Mouse (Mus musculus) heart, embryonic 13.5 days (tissue): Measurements from ENCODE around the gene Ptpdc1. TPM values are rescaled to one million over a fixed set of nuclear protein-coding genes. Genes with fewer than 3 reads are reported as not detected.
A peak's percentile ranks its signal among the peaks of the same experiment; 100 is the strongest.

Experiments used
- ATAC-seq: fragments of 200-750 bp; cut with Nextera tagmentation; 2 replicates; pipeline ENCODE4 v1.8.0; 2017; ENCODE audit warnings: moderate TSS enrichment; ENCODE audit not compliant: insufficient number of reproducible peaks, low FRiP score, low TSS enrichment; ENCODE audit errors: extremely low read depth
- H3K27ac ChIP-seq: fragments of 300-500 bp; sonication (generic); replicated peaks from 2 replicates; pipeline ENCODE4 v1.5.1; 2015; ENCODE audit warnings: moderate library complexity, mild to moderate bottlenecking, inconsistent platforms
- H3K27me3 ChIP-seq: fragments of 300-500 bp; sonication (generic); replicated peaks from 2 replicates; pipeline ENCODE4 v1.6.1; 2015; ENCODE audit warnings: mild to moderate bottlenecking, inconsistent platforms
- H3K36me3 ChIP-seq: fragments of 300-500 bp; sonication (generic); 2 replicates; pipeline ENCODE4 v1.6.1; 2015; ENCODE audit warnings: mild to moderate bottlenecking, inconsistent platforms
- H3K4me1 ChIP-seq: fragments of 300-500 bp; sonication (generic); 2 replicates; pipeline ENCODE4 v1.6.1; 2015; ENCODE audit warnings: inconsistent platforms
- H3K4me2 ChIP-seq: fragments of 300-500 bp; sonication (generic); 2 replicates; pipeline ENCODE4 v1.6.1; 2015; ENCODE audit warnings: inconsistent platforms, mild to moderate bottlenecking, moderate library complexity
- H3K4me3 ChIP-seq: fragments of 300-500 bp; sonication (generic); 2 replicates; pipeline ENCODE4 v1.5.1; 2015; ENCODE audit warnings: moderate library complexity, mild to moderate bottlenecking, inconsistent platforms
- H3K9ac ChIP-seq: fragments of 300-500 bp; sonication (generic); 2 replicates; pipeline ENCODE4 v1.6.1; 2015; ENCODE audit warnings: inconsistent platforms, mild to moderate bottlenecking, moderate library complexity
- H3K9me3 ChIP-seq: fragments of 300-500 bp; sonication (generic); 2 replicates; pipeline ENCODE4 v1.6.1; 2016; ENCODE audit warnings: inconsistent platforms
- WGBS: fragments of 180-500 bp; shearing (Covaris S2); methylation state at CpG from one replicate; pipeline ENCODE4 v1.1.7; 2015; ENCODE audit warnings: mixed read lengths; 5-methylcytosine and 5-hydroxymethylcytosine counted together
- polyA plus RNA-seq: library from polyadenylated mRNA; unstranded; fragments of >200 nt; fragmentation: Nextera tagmentation; extraction: Ambion mirVana; gene quantifications from 2 replicates; pipeline ENCODE4 v1.2.1, GENCODE M21; 2015

Gene Ptpdc1
- polyA plus RNA-seq, 1 experiment from 2014 or later: 6.6 TPM

- Histone ChIP-seq H3K4me2 (peak overlapping the region; percentile 80), H3K27me3 (no peaks in the 10 kb centered on the region), H3K36me3 (0 out of 2 replicates have a peak, but pooled peaks cover 2% of the 10 kb centered on the region), H3K9me3 (no peaks in the 10 kb centered on the region), H3K27ac (peak overlapping the region; percentile 99), H3K9ac (peak overlapping the region; percentile 99), H3K4me3 (peak overlapping the region; percentile 73), H3K4me1 (peaks cover 47% of the 10 kb centered on the region)
- under 1% methylated on average over 62 of the region's 72 CpGs for WGBS
- peak; percentile 84 for ATAC-seq
Measured at GRCm38 (mm10) chr13:48545476-48546281, 79.8 kb downstream of the Ptpdc1 start.

GRCm38 (mm10) chr13:48544867-48545266 lies 80.6 kb downstream of the Ptpdc1 start:
- peaks cover 52% of the 10 kb centered on the region for H3K4me1 ChIP-seq
- H3K27ac ChIP-seq: peak overlapping the region; percentile 97
- H3K9me3 ChIP-seq: no peaks in the 10 kb centered on the region
- H3K4me2 ChIP-seq: peak overlapping the region; percentile 80
- peak overlapping the region; percentile 73 for H3K4me3 ChIP-seq
- WGBS: 26% methylated on average over 4 of the region's 4 CpGs
- 0 out of 2 replicates have a peak, but pooled peaks cover 7% of the 10 kb centered on the region for H3K36me3 ChIP-seq
- H3K27me3 ChIP-seq: no peaks in the 10 kb centered on the region
- ATAC-seq: no peak
- peak overlapping the region; percentile 91 for H3K9ac ChIP-seq

- peak overlapping the region; percentile 80 for H3K4me2 ChIP-seq
- peak overlapping the region; percentile 55; the same call in 1 of the 2 replicates for H3K27ac ChIP-seq
- peak overlapping the region; percentile 73 for H3K4me3 ChIP-seq
- H3K4me1 ChIP-seq: peaks cover 51% of the 10 kb centered on the region
- no peak for ATAC-seq
- no peaks in the 10 kb centered on the region for H3K27me3 ChIP-seq
- H3K36me3 ChIP-seq: 0 out of 2 replicates have a peak, but pooled peaks cover 7% of the 10 kb centered on the region
- no peaks in the 10 kb centered on the region for H3K9me3 ChIP-seq
- peak overlapping the region; percentile 64 for H3K9ac ChIP-seq
Measured at GRCm38 (mm10) chr13:48544391-48544790, 81.1 kb downstream of the Ptpdc1 start.

- H3K27me3 ChIP-seq: no peaks in the 10 kb centered on the region
- H3K9me3 ChIP-seq: no peaks in the 10 kb centered on the region
- peak overlapping the region; percentile 28; the same call in 1 of the 2 replicates for H3K27ac ChIP-seq
- ATAC-seq: no peak
- H3K4me2 ChIP-seq: peak overlapping the region; percentile 48
- peaks cover 58% of the 10 kb centered on the region for H3K4me1 ChIP-seq
- WGBS: 66% methylated on average over 1 of the region's 1 CpGs
- peaks cover 30% of the 10 kb centered on the region for H3K36me3 ChIP-seq
- 0 out of 2 replicates have a peak overlapping the region, but pooled peaks have one; percentile 10 for H3K4me3 ChIP-seq
- H3K9ac ChIP-seq: peak overlapping the region; percentile 34
Measured at GRCm38 (mm10) chr13:48540488-48540887, 85.0 kb downstream of the Ptpdc1 start.

GRCm38 (mm10) chr13:48533441-48533840 lies 92.0 kb downstream of the Ptpdc1 start:
- Histone ChIP-seq H3K4me3 (no peak overlapping the region), H3K9ac (no peak overlapping the region), H3K4me2 (no peak overlapping the region), H3K36me3 (peaks cover 46% of the 10 kb centered on the region), H3K27ac (no peak overlapping the region), H3K9me3 (no peaks in the 10 kb centered on the region), H3K27me3 (no peaks in the 10 kb centered on the region), H3K4me1 (peaks cover 4% of the 10 kb centered on the region)
- ATAC-seq: no peak
- WGBS: 89% methylated on average over 5 of the region's 5 CpGs

- no peak overlapping the region for H3K9ac ChIP-seq
- H3K4me2 ChIP-seq: no peak overlapping the region
- H3K4me3 ChIP-seq: no peak overlapping the region
- no peak for ATAC-seq
- H3K27ac ChIP-seq: no peak overlapping the region
- H3K36me3 ChIP-seq: peaks cover 30% of the 10 kb centered on the region
- no peaks in the 10 kb centered on the region for H3K27me3 ChIP-seq
- no peaks in the 10 kb centered on the region for H3K9me3 ChIP-seq
- 66% methylated on average over 2 of the region's 2 CpGs for WGBS
- no peaks in the 10 kb centered on the region for H3K4me1 ChIP-seq
Measured at GRCm38 (mm10) chr13:48531448-48531847, 94.0 kb downstream of the Ptpdc1 start.

- no peaks in the 10 kb centered on the region for H3K4me1 ChIP-seq
- ATAC-seq: no peak
- H3K27me3 ChIP-seq: no peaks in the 10 kb centered on the region
- 54% methylated on average over 2 of the region's 2 CpGs for WGBS
- no peak overlapping the region for H3K27ac ChIP-seq
- no peak overlapping the region for H3K4me3 ChIP-seq
- no peaks in the 10 kb centered on the region for H3K9me3 ChIP-seq
- H3K9ac ChIP-seq: no peak overlapping the region
- peaks cover 25% of the 10 kb centered on the region for H3K36me3 ChIP-seq
- no peak overlapping the region for H3K4me2 ChIP-seq
Measured at GRCm38 (mm10) chr13:48530685-48531084, 94.8 kb downstream of the Ptpdc1 start.

- 30% methylated on average over 2 of the region's 2 CpGs for WGBS
- no peak overlapping the region for H3K4me3 ChIP-seq
Measured at GRCm38 (mm10) chr13:48529028-48529427, 96.4 kb downstream of the Ptpdc1 start.

GRCm38 (mm10) chr13:48528123-48528871 lies 97.2 kb downstream of the Ptpdc1 start:
- H3K27ac ChIP-seq: no peak overlapping the region
- H3K36me3 ChIP-seq: peaks cover 4% of the 10 kb centered on the region
- no peak for ATAC-seq
- H3K4me2 ChIP-seq: no peak overlapping the region
- no peaks in the 10 kb centered on the region for H3K4me1 ChIP-seq
- no peak overlapping the region for H3K9ac ChIP-seq
- H3K4me3 ChIP-seq: no peak overlapping the region
- WGBS: 55% methylated on average over 15 of the region's 15 CpGs
- no peaks in the 10 kb centered on the region for H3K27me3 ChIP-seq
- no peaks in the 10 kb centered on the region for H3K9me3 ChIP-seq

More at GRCm38 (mm10) chr13:48529028-48529427, 96.4 kb downstream of the Ptpdc1 start:
- Histone ChIP-seq H3K36me3 (peaks cover 10% of the 10 kb centered on the region), H3K9me3 (no peaks in the 10 kb centered on the region), H3K27me3 (no peaks in the 10 kb centered on the region), H3K4me2 (no peak overlapping the region), H3K9ac (no peak overlapping the region), H3K27ac (no peak overlapping the region), H3K4me1 (no peaks in the 10 kb centered on the region)
- no peak for ATAC-seq
